In the genomic region with DNA sequence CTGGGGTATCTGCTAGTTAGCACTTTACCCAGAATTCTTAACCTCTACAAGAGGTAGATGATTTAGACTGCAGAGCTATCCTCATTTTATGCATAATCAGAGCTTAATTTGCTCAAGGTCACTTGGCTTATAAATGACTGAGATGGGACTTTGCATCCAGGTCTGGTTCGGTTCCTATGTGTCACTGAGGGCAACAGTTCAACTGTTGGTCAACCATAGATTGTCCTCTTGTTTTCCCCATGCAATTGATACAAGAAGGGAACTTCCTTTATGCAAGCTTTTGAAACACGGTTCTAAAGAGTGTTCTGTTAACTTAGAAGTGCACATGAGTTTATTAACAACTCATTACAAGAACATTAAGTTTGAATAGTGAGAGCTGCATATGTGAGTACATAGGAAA, we compare ENCODE assay signal across 25 mouse cellular contexts. TPM values are rescaled to one million over a fixed set of nuclear protein-coding genes. Genes with fewer than 3 reads are reported as not detected.
"Had no signal": no experiment of that assay in that cellular context is flagged by ENCODE, and none has a peak within 500 bp of the region (broad histone marks: within the 10 kb centered on the region; RNA-seq: fewer than 3 reads in every experiment).

No protein-coding gene starts in this region.

- H3K9ac ChIP-seq: liver, embryonic 14.5 days; lung, embryonic 15.5 days; midbrain, embryonic 12.5 days; neural tube, embryonic 13.5 days; neural tube, embryonic 15.5 days had no signal

- ATAC-seq: midbrain, embryonic 16.5 days had no signal

- H3K27ac ChIP-seq: liver, embryonic 14.5 days; lung, embryonic 15.5 days; midbrain, embryonic 10.5 days; midbrain, embryonic 12.5 days; neural tube, embryonic 13.5 days; neural tube, embryonic 15.5 days had no signal

- H3K4me2 ChIP-seq: lung, embryonic 15.5 days; midbrain, embryonic 12.5 days; neural tube, embryonic 13.5 days; neural tube, embryonic 15.5 days had no signal

- H3K36me3 ChIP-seq: lung, embryonic 15.5 days; midbrain, embryonic 10.5 days; midbrain, embryonic 12.5 days; neural tube, embryonic 13.5 days; neural tube, embryonic 15.5 days had no signal

- H3K4me3 ChIP-seq: lung, embryonic 15.5 days; midbrain, embryonic 10.5 days; midbrain, embryonic 12.5 days; myocyte; neural tube, embryonic 13.5 days; neural tube, embryonic 15.5 days had no signal

- H3K4me1 ChIP-seq: midbrain, embryonic 10.5 days; midbrain, embryonic 12.5 days; neural tube, embryonic 13.5 days; neural tube, embryonic 15.5 days had no signal

- DNase-seq: lung, adult 18-20 months; lung, postnatal 10 days; lung, postnatal 4 days; midbrain, embryonic 14.5 days; retina, postnatal 1 day; right cerebral cortex, adult 18-20 months; right cerebral cortex, postnatal 25 days; right cerebral cortex, postnatal 4 days; spleen, adult 18-20 months; thymus, adult 18-20 months; thymus, postnatal 14 days; thymus, postnatal 36 days had no signal

- H3K9me3 ChIP-seq: lung, embryonic 15.5 days; midbrain, embryonic 10.5 days; midbrain, embryonic 12.5 days; neural tube, embryonic 13.5 days; neural tube, embryonic 15.5 days had no signal

- H3K27me3 ChIP-seq: lung, embryonic 15.5 days; midbrain, embryonic 12.5 days; neural tube, embryonic 13.5 days; neural tube, embryonic 15.5 days had no signal

RNA-seq across cellular contexts. Expression of a gene that starts 2.9 kb away (rescaled TPM):
- total RNA-seq: megakaryocyte, adult 5-6 weeks; megakaryocyte-erythroid progenitor cell, adult 5-6 weeks had no signal
- polyA plus RNA-seq: myocyte; neural tube, embryonic 11.5 days; neural tube, embryonic 13.5 days; small intestine, adult 2 months; stomach, embryonic 14.5 days had no signal

RNA-seq across cellular contexts. Expression of a gene that starts 43.0 kb away (rescaled TPM):
- polyA plus RNA-seq: neural tube, embryonic 11.5 days had no signal
